Mouse (Mus musculus) liver, embryonic 11.5 days (tissue): ENCODE results near the gene Prpsap1. TPM values are rescaled to one million over a fixed set of nuclear protein-coding genes. Genes with fewer than 3 reads are reported as not detected.

Experiments used
- ATAC-seq: fragments of 200-750 bp; cut with Nextera tagmentation; replicated peaks from 2 replicates; pipeline ENCODE4 v1.8.0; 2017; ENCODE audit warnings: moderate number of reproducible peaks, mild to moderate bottlenecking, moderate TSS enrichment, moderate library complexity; ENCODE audit not compliant: low FRiP score
- DNase-seq: peaks from one replicate; pipeline ENCODE4 v3.0.0-alpha.2; 2017; ENCODE audit warnings: low spot score
- H3K27ac ChIP-seq: fragments of 300-500 bp; sonication (generic); 2 replicates; pipeline ENCODE4 v1.5.1; 2014; ENCODE audit warnings: mild to moderate bottlenecking, low read depth, low read length, control low read depth
- H3K27me3 ChIP-seq: fragments of 300-500 bp; sonication (generic); replicated peaks from 2 replicates; pipeline ENCODE4 v1.6.1; 2014; ENCODE audit warnings: low read length, mixed read lengths; ENCODE audit not compliant: control insufficient read depth, insufficient read depth
- H3K36me3 ChIP-seq: fragments of 300-500 bp; sonication (generic); 2 replicates; pipeline ENCODE4 v1.6.1; 2014; ENCODE audit warnings: mild to moderate bottlenecking, low read length, moderate library complexity, mixed read lengths; ENCODE audit not compliant: control insufficient read depth, insufficient read depth
- H3K4me1 ChIP-seq: fragments of 300-500 bp; sonication (generic); replicated peaks from 2 replicates; pipeline ENCODE4 v1.6.1; 2014; ENCODE audit warnings: low read length, mixed read lengths; ENCODE audit not compliant: control insufficient read depth, insufficient read depth
- H3K4me2 ChIP-seq: fragments of 300-500 bp; sonication (generic); 2 replicates; pipeline ENCODE4 v1.6.1; 2014; ENCODE audit warnings: mild to moderate bottlenecking, control low read depth, moderate library complexity
- H3K4me3 ChIP-seq: fragments of 300-500 bp; sonication (generic); 2 replicates; pipeline ENCODE4 v1.5.1; 2014; ENCODE audit warnings: low read depth, low read length, control low read depth
- H3K9ac ChIP-seq: fragments of 300-500 bp; sonication (generic); 2 replicates; pipeline ENCODE4 v1.6.1; 2014; ENCODE audit warnings: low read depth, low read length, control low read depth
- H3K9me3 ChIP-seq: fragments of 300-500 bp; sonication (generic); 2 replicates; pipeline ENCODE4 v1.6.1; 2016; ENCODE audit warnings: low read length, inconsistent platforms, mixed read lengths; ENCODE audit not compliant: control insufficient read depth
- WGBS: fragments of 180-500 bp; shearing (Covaris S2); extraction: QIAGEN DNeasy Blood & Tissue Kit; methylation state at CpG from one replicate; pipeline ENCODE4 v1.1.7; 2014; 5-methylcytosine and 5-hydroxymethylcytosine counted together
- polyA plus RNA-seq: library from polyadenylated mRNA; unstranded; fragments of >200 nt; fragmentation: Nextera tagmentation; extraction: Ambion mirVana; gene quantifications from 2 replicates; pipeline ENCODE4 v1.2.1, GENCODE M21; 2014

Gene Prpsap1
- polyA plus RNA-seq, 1 experiment from 2014 or later: 133 TPM

GRCm38 (mm10) chr11:116508689-116509088 is 14.7 kb upstream of the Prpsap1 start:
- no peak overlapping the region for H3K4me2 ChIP-seq
- 59% methylated on average over 2 of the region's 2 CpGs for WGBS
- no peak overlapping the region for H3K27ac ChIP-seq
- DNase-seq (no peak), ATAC-seq (no peak)
- no peaks in the 10 kb centered on the region for H3K36me3 ChIP-seq
- no peak overlapping the region for H3K9ac ChIP-seq
- H3K27me3 ChIP-seq: no peaks in the 10 kb centered on the region
- no peaks in the 10 kb centered on the region for H3K9me3 ChIP-seq
- peaks cover 12% of the 10 kb centered on the region for H3K4me1 ChIP-seq
- no peak overlapping the region for H3K4me3 ChIP-seq

DNA sequence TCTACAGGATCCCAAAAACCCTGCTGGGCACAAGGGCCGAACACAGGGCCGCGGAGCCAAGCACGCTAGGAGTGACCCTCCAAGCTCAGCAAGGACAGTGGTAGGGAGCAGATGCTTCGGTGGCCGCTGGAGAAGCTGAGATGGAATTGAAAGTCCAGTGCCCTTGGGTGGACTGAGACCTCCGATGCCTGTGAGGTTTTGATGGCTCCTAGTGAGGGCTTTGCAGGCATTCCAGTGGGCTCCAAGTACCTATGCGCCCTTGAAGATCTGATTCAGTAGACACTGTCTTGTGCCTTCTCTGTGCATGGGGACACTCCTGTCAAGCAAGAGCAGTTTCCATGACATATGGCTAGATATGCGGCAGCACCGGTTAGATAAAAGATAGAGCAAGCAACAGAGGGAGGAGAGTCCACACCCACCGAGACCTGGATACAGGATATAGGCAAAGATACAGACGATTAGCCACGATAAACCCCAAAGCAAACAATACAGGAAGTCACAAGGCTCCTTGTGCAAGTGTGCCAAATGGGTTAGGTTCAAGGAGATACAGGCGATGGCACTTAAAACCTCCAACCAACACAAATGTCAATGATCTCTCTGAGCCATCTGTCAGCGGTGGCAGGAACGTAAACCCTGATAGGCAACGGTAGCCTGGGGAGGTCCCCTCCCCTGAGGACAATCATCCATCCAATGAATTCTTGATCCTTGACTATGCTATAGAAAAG is 12.3 kb upstream of the Prpsap1 start:
- H3K27ac ChIP-seq: peak overlapping the region; percentile 92
- no peak overlapping the region for H3K4me3 ChIP-seq
- DNase-seq (no peak), ATAC-seq (peak; percentile 89)
- no peaks in the 10 kb centered on the region for H3K27me3 ChIP-seq
- H3K9me3 ChIP-seq: no peaks in the 10 kb centered on the region
- peak overlapping the region; percentile 10; the same call in 1 of the 2 replicates for H3K9ac ChIP-seq
- no peaks in the 10 kb centered on the region for H3K36me3 ChIP-seq
- WGBS: 55% methylated on average over 17 of the region's 17 CpGs
- H3K4me1 ChIP-seq: peaks cover 10% of the 10 kb centered on the region
- H3K4me2 ChIP-seq: peak overlapping the region; percentile 35

DNA sequence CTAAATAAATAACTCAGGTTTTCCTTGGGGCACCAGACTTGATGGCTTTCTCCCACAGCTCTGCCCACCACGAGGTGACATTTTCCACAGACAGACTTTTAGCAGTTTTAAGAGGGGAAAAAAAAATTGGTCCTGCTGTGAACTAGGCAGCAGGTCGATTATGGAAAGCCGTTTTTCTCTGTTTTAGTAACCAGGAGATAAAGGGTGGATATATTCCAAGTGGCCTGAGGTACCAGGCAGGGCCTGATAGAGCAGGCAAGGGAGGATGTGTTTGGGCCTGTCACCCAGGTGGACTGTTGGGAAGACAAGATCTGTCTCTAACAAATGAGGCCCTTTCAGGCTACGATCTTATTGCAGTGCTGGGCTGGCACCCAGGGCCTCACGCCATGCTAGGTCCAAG is 11.6 kb upstream of the Prpsap1 start:
- Histone ChIP-seq H3K4me1 (peaks cover 10% of the 10 kb centered on the region), H3K9me3 (no peaks in the 10 kb centered on the region), H3K9ac (no peak overlapping the region; the same call in 1 of the 2 replicates), H3K27me3 (no peaks in the 10 kb centered on the region), H3K4me2 (no peak overlapping the region), H3K36me3 (no peaks in the 10 kb centered on the region), H3K27ac (peak overlapping the region; percentile 92), H3K4me3 (no peak overlapping the region)
- WGBS: 52% methylated on average over 5 of the region's 5 CpGs
- DNase-seq (no peak), ATAC-seq (peak; percentile 45; the same call in 1 of the 2 replicates)

DNA sequence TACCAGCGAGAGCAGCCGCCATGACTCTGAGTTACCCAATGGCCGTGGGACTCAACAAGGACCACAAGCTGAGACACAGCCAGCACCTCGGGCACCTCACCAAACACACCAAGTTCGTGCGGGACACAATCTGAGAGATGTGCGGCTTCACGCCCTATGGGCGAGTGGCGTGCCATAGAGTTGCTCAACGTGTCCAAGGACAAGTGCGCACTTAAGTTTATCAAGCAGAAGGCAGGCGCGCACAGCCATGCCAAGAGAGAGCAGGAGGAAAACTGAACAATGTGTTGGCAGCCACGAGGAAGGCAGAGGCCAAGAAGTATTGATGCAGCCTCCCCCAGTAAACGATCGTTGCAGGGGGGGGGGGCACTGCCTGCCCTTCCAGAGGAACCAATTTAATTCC is 10.5 kb upstream of the Prpsap1 start:
- H3K4me2 ChIP-seq: no peak overlapping the region
- H3K27ac ChIP-seq: peak overlapping the region; percentile 32; the same call in 1 of the 2 replicates
- H3K4me3 ChIP-seq: no peak overlapping the region
- H3K9me3 ChIP-seq: no peaks in the 10 kb centered on the region
- ATAC-seq (no peak), DNase-seq (no peak)
- peaks cover 10% of the 10 kb centered on the region for H3K4me1 ChIP-seq
- no peaks in the 10 kb centered on the region for H3K27me3 ChIP-seq
- 88% methylated on average over 17 of the region's 17 CpGs for WGBS
- H3K36me3 ChIP-seq: no peaks in the 10 kb centered on the region
- H3K9ac ChIP-seq: no peak overlapping the region

DNA sequence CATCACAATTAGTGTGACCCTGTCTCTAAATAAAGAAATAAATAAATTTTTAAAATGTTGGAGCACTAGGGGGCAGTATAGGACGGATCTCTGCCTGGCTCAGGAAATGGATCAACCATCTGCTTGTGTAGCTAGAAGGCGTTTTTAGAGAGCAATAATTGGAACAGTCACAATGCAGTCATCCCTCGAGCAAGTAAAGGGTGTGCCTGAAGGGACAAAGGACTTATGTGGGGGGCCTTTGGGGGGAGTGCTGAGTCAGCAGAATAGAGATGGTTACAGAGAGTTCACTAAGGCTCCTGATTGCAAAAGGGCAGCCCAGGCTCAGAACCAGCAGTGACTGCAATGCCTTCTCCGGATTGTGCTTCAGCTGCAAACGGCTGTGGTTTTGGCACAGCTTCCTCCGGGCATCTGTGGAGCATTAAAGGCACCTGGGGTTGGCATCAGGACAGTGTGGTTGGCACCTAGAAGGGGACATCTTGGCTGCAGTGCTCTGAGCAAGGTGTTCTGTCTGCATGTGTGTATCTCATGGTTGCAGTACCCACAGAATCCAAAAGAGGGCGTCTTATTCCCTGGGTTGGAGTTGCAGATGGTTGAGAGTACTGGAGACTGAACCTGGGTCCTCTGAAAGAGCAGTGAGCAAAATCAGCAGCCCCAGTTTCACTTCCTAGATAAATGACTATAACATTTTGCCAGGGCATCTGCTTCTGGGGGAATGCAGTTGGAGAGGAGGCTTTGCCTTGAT is 7.2 kb upstream of the Prpsap1 start:
- Histone ChIP-seq H3K4me2 (no peak overlapping the region), H3K27me3 (no peaks in the 10 kb centered on the region), H3K9ac (no peak overlapping the region), H3K4me3 (no peak overlapping the region), H3K9me3 (no peaks in the 10 kb centered on the region), H3K27ac (no peak overlapping the region), H3K36me3 (no peaks in the 10 kb centered on the region), H3K4me1 (peaks cover 13% of the 10 kb centered on the region)
- ATAC-seq: peak; percentile 27
- DNase-seq: no peak
- WGBS: 34% methylated on average over 7 of the region's 7 CpGs

- peak overlapping the region; percentile 58 for H3K4me2 ChIP-seq
- DNase-seq (no peak), ATAC-seq (no peak)
- no peaks in the 10 kb centered on the region for H3K36me3 ChIP-seq
- no peaks in the 10 kb centered on the region for H3K27me3 ChIP-seq
- 46% methylated on average over 6 of the region's 6 CpGs for WGBS
- no peak overlapping the region for H3K27ac ChIP-seq
- no peaks in the 10 kb centered on the region for H3K9me3 ChIP-seq
- H3K9ac ChIP-seq: no peak overlapping the region
- peaks cover 15% of the 10 kb centered on the region; the same call in 1 of the 2 replicates for H3K4me1 ChIP-seq
- H3K4me3 ChIP-seq: peak overlapping the region; percentile 24
Measured at GRCm38 (mm10) chr11:116499018-116499417, 5.0 kb upstream of the Prpsap1 start.

DNA sequence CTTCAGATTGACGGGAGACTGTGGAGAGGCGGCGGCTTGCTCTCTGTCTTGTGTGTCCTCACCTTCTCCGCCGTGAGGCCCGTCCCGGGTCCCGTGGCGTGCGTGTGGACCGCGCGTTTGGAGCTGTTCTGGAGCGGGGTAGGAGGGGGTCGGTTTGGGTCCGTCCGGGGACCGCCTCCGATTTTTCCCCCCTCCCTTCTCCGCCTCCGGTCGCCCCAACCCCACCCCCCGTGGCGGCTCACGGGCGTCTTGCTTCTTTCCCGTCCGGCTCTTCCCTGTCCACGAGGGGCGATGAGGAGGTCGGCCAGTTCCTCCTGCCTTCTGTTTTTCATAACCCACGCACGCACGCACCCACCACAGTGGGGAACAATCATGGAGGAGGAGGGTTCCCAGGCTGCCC is 4.6 kb upstream of the Prpsap1 start:
- WGBS: 32% methylated on average over 34 of the region's 34 CpGs
- no peak for ATAC-seq
- Histone ChIP-seq H3K27me3 (no peaks in the 10 kb centered on the region), H3K9me3 (no peaks in the 10 kb centered on the region), H3K4me1 (peaks cover 15% of the 10 kb centered on the region; the same call in 1 of the 2 replicates), H3K4me2 (peak overlapping the region; percentile 58), H3K4me3 (peak overlapping the region; percentile 24), H3K27ac (no peak overlapping the region), H3K9ac (no peak overlapping the region), H3K36me3 (no peaks in the 10 kb centered on the region)
- no peak for DNase-seq

DNA sequence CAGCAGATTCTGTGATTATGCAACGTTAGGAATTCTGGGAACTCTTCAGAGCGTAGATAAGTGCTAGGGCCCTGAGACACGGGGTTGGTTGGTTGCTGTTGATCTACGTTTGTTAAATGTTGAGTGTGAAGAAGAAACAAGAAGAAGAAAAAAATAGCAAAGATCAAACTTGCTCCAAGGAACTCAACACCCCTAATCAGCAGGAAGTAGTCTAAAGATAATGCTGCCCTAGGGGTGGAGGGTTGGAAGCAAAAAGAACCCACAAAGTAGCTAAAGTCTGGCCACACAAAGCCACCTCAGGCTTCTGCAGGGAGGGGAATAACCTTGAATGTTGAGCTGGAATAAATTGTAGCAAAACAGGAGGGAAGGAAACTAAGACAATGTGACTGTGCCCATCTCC is 3.3 kb upstream of the Prpsap1 start:
- H3K4me2 ChIP-seq: no peak overlapping the region
- no peaks in the 10 kb centered on the region for H3K27me3 ChIP-seq
- no peak overlapping the region for H3K27ac ChIP-seq
- 51% methylated on average over 4 of the region's 4 CpGs for WGBS
- no peak for DNase-seq
- H3K4me1 ChIP-seq: peaks cover 15% of the 10 kb centered on the region; the same call in 1 of the 2 replicates
- no peaks in the 10 kb centered on the region for H3K9me3 ChIP-seq
- ATAC-seq: no peak
- H3K9ac ChIP-seq: no peak overlapping the region
- no peaks in the 10 kb centered on the region for H3K36me3 ChIP-seq
- H3K4me3 ChIP-seq: no peak overlapping the region
